Mouse (Mus musculus): ENCODE data around the gene Ank2.

DNA sequence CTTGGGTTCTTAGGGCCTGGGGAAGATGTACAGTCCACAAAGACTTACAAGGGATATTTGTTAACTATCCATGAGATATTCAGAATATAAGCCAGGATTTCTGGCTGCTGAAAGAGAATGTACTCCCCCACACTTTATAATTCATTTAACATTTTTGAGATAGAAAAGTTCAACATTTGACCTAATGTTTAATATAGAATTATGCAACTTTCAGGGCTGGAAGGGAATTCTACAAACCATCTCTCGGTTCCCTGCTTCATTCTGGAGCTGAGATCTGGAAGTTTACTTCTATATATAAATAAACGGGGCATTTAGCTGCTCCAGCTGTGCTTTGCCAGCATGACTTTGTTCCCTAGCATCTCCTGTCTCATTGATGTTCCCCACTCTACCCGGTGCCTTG is 372.9 kb downstream of the Ank2 start:
- TF ChIP-seq CTCF (IDR thresholded peaks at IDR 0.05; ENCODE audit: control insufficient read depth, insufficient read depth, insufficient replicate concordance, low read depth, low read length) = no peak
- no peak for TF ChIP-seq POLR2A (IDR thresholded peaks at IDR 0.05; ENCODE audit: control insufficient read depth, low read depth, low read length)
